Mouse (Mus musculus) kidney, embryonic 14.5 days (tissue): ENCODE data around the gene Acvrl1. TPM values are rescaled to one million over a fixed set of nuclear protein-coding genes. Genes with fewer than 3 reads are reported as not detected.
A peak's percentile ranks its signal among the peaks of the same experiment; 100 is the strongest.

Experiments
- ATAC-seq: fragments of 200-750 bp; cut with Nextera tagmentation; 2 replicates; pipeline ENCODE4 v1.8.0; 2017; ENCODE audit warnings: moderate number of reproducible peaks, mild to moderate bottlenecking, moderate TSS enrichment, moderate library complexity; ENCODE audit not compliant: low FRiP score, low TSS enrichment
- H3K27ac ChIP-seq: fragments of 300-500 bp; sonication (generic); 2 replicates; pipeline ENCODE4 v1.5.1; 2014; ENCODE audit warnings: low read depth, mild to moderate bottlenecking, low read length, moderate library complexity, mixed read lengths
- H3K27me3 ChIP-seq: fragments of 300-500 bp; sonication (generic); 2 replicates; pipeline ENCODE4 v1.6.1; 2014; ENCODE audit warnings: mild to moderate bottlenecking, low read length; ENCODE audit not compliant: control insufficient read depth, insufficient read depth
- H3K36me3 ChIP-seq: fragments of 300-500 bp; sonication (generic); 2 replicates; pipeline ENCODE4 v1.6.1; 2014; ENCODE audit warnings: low read length, mixed read lengths; ENCODE audit not compliant: control insufficient read depth, insufficient read depth
- H3K4me1 ChIP-seq: fragments of 300-500 bp; sonication (generic); 2 replicates; pipeline ENCODE4 v1.6.1; 2014; ENCODE audit warnings: low read length, mixed read lengths; ENCODE audit not compliant: control insufficient read depth, insufficient read depth
- H3K4me2 ChIP-seq: fragments of 300-500 bp; sonication (generic); replicated peaks from 2 replicates; pipeline ENCODE4 v1.6.1; 2014; ENCODE audit warnings: low read depth, mild to moderate bottlenecking, low read length
- H3K4me3 ChIP-seq: fragments of 300-500 bp; sonication (generic); 2 replicates; pipeline ENCODE4 v1.5.1; 2014; ENCODE audit warnings: mild to moderate bottlenecking, low read length
- H3K9ac ChIP-seq: fragments of 300-500 bp; sonication (generic); 2 replicates; pipeline ENCODE4 v1.6.1; 2014; ENCODE audit warnings: low read depth, mild to moderate bottlenecking, low read length, moderate library complexity
- H3K9me3 ChIP-seq: fragments of 300-500 bp; sonication (generic); 2 replicates; pipeline ENCODE4 v1.6.1; 2016; ENCODE audit warnings: low read length; ENCODE audit not compliant: control insufficient read depth
- WGBS: fragments of 180-500 bp; shearing (Covaris S2); extraction: QIAGEN DNeasy Blood & Tissue Kit; methylation state at CpG from one replicate; pipeline ENCODE4 v1.1.7; 2014; 5-methylcytosine and 5-hydroxymethylcytosine counted together
- polyA plus RNA-seq: library from polyadenylated mRNA; unstranded; fragments of >200 nt; fragmentation: Nextera tagmentation; extraction: Ambion mirVana; gene quantifications from 2 replicates; pipeline ENCODE4 v1.2.1, GENCODE M21; 2014

The Acvrl1 gene
- polyA plus RNA-seq, 1 experiment from 2014 or later, result 8.8 TPM

- Histone ChIP-seq H3K9ac (no peak overlapping the region), H3K4me3 (no peak overlapping the region), H3K27ac (no peak overlapping the region), H3K9me3 (no peaks in the 10 kb centered on the region), H3K4me2 (no peak overlapping the region), H3K27me3 (no peaks in the 10 kb centered on the region), H3K4me1 (peaks cover 27% of the 10 kb centered on the region), H3K36me3 (no peaks in the 10 kb centered on the region)
- ATAC-seq, result no peak
- WGBS, result 49% methylated on average over 16 of the region's 16 CpGs
These were observed 37.5 kb downstream of the Acvrl1 start for GRCm38 (mm10) chr15:101165658-101166437.

DNA sequence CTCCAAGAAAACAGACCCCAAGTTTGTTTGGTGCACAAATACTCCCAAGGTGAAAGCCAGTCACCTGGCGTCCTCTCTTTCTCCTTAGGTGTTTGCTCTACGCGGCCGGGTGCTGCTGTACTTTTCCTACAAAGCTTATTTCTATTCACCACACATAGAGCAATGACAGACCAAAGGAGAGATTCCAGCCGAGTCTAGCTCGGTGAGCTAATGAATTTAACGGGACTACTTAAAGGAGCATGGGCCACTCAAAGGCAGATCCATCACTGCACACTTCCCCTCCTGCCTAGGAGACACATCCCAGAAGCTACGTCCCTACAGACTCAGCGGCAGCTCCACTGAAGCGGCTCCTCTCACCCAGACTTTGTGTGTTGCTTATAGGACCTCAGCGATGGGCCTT lies 39.2 kb downstream of the Acvrl1 start:
- Histone ChIP-seq H3K9ac (no peak overlapping the region), H3K27me3 (no peaks in the 10 kb centered on the region), H3K4me3 (no peak overlapping the region), H3K4me2 (no peak overlapping the region), H3K36me3 (no peaks in the 10 kb centered on the region), H3K27ac (no peak overlapping the region), H3K4me1 (peaks cover 25% of the 10 kb centered on the region), H3K9me3 (no peaks in the 10 kb centered on the region)
- 73% methylated on average over 11 of the region's 11 CpGs for WGBS
- no peak for ATAC-seq

DNA sequence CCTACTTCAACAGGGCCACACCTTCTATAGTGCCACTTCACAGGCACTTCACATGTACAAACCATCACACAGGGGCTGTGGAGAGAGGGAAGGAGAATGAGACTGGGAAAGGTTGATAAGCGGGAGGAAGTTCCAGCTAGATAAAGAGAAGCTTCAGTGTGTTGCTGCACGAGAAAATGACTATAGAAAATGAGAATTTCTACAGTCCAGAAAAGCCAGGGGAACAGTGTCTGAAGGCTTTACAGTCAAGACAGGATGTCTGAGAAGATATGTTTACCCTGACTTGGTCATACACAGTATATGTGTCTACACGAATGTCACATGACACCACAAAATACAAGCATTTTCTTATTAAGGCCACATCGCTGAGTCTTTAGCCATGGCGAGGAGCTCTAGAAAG lies 41.6 kb downstream of the Acvrl1 start:
- no peak for ATAC-seq
- H3K36me3 ChIP-seq, result no peaks in the 10 kb centered on the region
- H3K27me3 ChIP-seq, result no peaks in the 10 kb centered on the region
- H3K4me3 ChIP-seq, result no peak overlapping the region
- no peaks in the 10 kb centered on the region for H3K9me3 ChIP-seq
- no peak overlapping the region for H3K9ac ChIP-seq
- H3K27ac ChIP-seq, result no peak overlapping the region
- no peak overlapping the region for H3K4me2 ChIP-seq
- WGBS, result 86% methylated on average over 5 of the region's 5 CpGs
- H3K4me1 ChIP-seq, result peaks cover 9% of the 10 kb centered on the region; the same call in 1 of the 2 replicates

DNA sequence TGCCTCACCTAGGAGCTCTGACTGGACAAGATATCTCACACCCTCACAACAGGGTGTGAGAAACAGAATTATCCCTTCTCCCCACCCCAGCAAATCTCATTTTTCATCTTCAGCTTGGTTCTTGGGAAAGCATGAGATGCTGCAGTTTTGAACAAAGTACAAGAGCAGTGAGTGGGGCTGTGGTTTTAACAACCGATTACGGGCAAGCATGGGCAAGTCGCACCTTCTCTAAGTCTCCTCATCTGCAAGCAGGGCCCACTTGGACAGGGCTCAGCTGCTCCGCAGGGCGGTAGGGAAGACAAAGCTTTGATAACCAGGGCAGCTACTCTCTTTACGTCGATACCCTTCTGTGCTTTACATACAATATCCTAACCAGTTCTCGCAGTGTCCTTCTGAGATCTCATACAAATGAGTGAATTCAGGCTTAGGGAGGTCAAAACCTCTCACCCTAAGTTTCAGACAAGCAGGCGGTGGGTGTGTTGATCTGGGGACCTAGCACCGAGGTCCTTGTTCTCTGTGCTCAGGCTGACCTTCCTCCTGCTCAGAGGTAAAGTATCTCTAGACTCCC lies 42.2 kb downstream of the Acvrl1 start:
- Histone ChIP-seq H3K4me1 (peaks cover 15% of the 10 kb centered on the region), H3K9ac (no peak overlapping the region), H3K4me3 (no peak overlapping the region), H3K36me3 (no peaks in the 10 kb centered on the region), H3K4me2 (no peak overlapping the region), H3K27me3 (no peaks in the 10 kb centered on the region), H3K27ac (no peak overlapping the region), H3K9me3 (no peaks in the 10 kb centered on the region)
- ATAC-seq, result no peak
- 87% methylated on average over 10 of the region's 10 CpGs for WGBS

DNA sequence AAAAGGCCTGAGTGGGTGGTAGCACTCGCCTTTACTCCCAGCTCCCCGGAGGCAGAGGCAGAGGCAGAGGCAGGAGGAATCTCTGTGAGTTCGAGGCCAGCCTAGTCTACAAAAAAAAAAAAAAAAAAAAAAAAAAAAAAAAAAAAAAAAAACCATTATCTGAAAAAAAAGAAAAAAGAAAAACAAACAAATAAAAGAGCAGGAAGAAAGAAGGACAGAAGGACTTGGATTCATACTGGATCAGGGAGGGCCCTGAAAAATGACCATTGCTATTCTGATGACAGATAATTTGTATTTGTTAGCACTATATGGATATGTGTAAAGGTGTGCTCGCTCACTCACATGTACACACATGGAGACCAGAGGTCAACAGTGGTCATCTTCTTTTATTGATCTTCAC lies 43.0 kb downstream of the Acvrl1 start:
- ATAC-seq, result no peak
- Histone ChIP-seq H3K27me3 (no peaks in the 10 kb centered on the region), H3K36me3 (no peaks in the 10 kb centered on the region), H3K9ac (no peak overlapping the region), H3K4me3 (no peak overlapping the region), H3K27ac (no peak overlapping the region), H3K4me1 (peaks cover 14% of the 10 kb centered on the region), H3K9me3 (no peaks in the 10 kb centered on the region), H3K4me2 (no peak overlapping the region)
- 76% methylated on average over 4 of the region's 4 CpGs for WGBS

- WGBS, result 95% methylated on average over 2 of the region's 2 CpGs
These were observed 43.7 kb downstream of the Acvrl1 start for GRCm38 (mm10) chr15:101172016-101172415.

GRCm38 (mm10) chr15:101173421-101174211 lies 45.3 kb downstream of the Acvrl1 start, which contains the start of gene Acvr1b:
Gene Acvr1b (plus strand): TSS chr15:101174067.
- Histone ChIP-seq H3K36me3 (no peaks in the 10 kb centered on the region), H3K9me3 (no peaks in the 10 kb centered on the region), H3K4me1 (peaks cover 25% of the 10 kb centered on the region), H3K27me3 (no peaks in the 10 kb centered on the region), H3K9ac (peak within 1 kb of the TSS; percentile 92), H3K27ac (peak within 1 kb of the TSS; percentile 43; the same call in 1 of the 2 replicates), H3K4me2 (peak within 1 kb of the TSS; percentile 93), H3K4me3 (peak within 1 kb of the TSS; percentile 87)
- ATAC-seq, result peak; percentile 92
- under 1% methylated on average over 30 of the region's 87 CpGs for WGBS

More at GRCm38 (mm10) chr15:101172016-101172415, 43.7 kb downstream of the Acvrl1 start:
- no peaks in the 10 kb centered on the region for H3K27me3 ChIP-seq
- no peak for ATAC-seq
- H3K4me2 ChIP-seq, result no peak overlapping the region
- no peak overlapping the region for H3K4me3 ChIP-seq
- H3K9me3 ChIP-seq, result no peaks in the 10 kb centered on the region
- peaks cover 20% of the 10 kb centered on the region for H3K4me1 ChIP-seq
- no peaks in the 10 kb centered on the region for H3K36me3 ChIP-seq
- no peak overlapping the region for H3K9ac ChIP-seq
- no peak overlapping the region for H3K27ac ChIP-seq

DNA sequence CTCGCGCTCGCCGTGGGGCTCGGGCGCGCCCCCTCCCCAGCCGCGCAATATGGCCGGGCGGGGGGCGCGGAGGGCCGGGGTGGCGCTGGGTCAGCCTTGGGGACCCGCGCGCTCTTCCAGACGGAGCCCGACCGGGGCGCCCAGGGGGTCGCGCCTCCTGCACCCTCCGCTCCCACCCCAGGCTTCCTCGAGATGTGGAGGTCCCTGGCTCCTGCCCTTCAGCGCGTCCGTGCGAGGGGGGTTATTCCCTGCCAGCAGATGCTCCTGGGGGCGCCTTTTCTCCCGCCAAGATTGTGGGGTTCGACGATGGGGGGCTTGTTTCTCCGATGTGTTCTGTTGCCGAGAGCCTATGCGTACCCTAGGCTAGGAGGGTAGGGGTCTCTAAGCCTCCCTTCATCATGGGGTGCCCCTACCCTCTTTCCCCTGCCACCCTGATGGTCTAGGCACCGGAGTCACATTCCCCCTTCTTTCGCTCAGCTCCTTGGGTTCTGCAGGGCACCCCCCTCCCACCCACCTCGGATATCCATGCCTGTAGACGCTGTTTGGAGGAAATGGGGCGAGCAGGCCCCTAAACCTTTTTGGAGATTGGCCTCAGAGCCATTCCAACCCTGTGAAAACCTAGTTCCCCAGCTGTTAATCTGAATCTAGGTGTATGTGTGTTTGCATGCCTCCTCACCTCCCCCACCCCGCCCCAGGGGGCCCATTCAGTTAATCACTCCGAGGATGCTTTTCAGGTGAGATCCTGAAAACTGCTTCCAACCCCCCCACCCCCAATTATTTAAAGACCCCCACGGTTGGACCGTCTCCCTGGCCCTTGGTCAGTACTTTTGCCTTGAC lies 46.2 kb downstream of the Acvrl1 start:
- WGBS, result 1% methylated on average over 20 of the region's 46 CpGs
- ATAC-seq, result peak; percentile 70
- peaks cover 25% of the 10 kb centered on the region for H3K4me1 ChIP-seq

More for the DNA sequence above, 46.2 kb downstream of the Acvrl1 start:
- Histone ChIP-seq H3K36me3 (no peaks in the 10 kb centered on the region), H3K27ac (peak overlapping the region; percentile 43; the same call in 1 of the 2 replicates), H3K9ac (peak overlapping the region; percentile 92), H3K27me3 (no peaks in the 10 kb centered on the region), H3K4me3 (peak overlapping the region; percentile 87), H3K4me2 (peak overlapping the region; percentile 93), H3K9me3 (no peaks in the 10 kb centered on the region)
